Mouse (Mus musculus): ENCODE data around the gene Mzf1. TPM values are rescaled to one million over a fixed set of nuclear protein-coding genes. Genes with fewer than 3 reads are reported as not detected.

Gene Mzf1
- total RNA-seq, 2 experiments from 2014 or later, result 0.47 to 3.9 TPM

DNA sequence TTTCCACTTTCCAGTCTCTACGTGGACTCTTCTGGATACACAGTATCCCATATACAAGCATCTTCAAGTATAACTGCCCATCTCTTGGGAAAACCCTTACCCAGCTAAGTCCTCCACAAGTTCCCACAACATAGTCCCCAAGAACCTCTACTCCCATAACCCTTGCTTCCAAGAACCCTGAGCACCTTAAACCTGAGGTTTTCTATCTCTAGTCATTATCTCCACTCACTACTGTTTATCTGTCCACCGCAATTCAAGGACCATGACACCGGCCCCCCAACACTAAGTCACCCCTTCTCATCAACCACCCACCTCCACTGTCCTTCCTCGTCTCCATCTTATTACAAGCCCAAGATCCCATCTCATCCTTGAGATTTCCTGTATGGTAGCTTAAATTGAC is 17.8 kb downstream of the Mzf1 start:
- ATAC-seq (replicated peaks; ENCODE audit: low FRiP score, low TSS enrichment, poor library complexity, severe bottlenecking), result no peak

GRCm38 (mm10) chr7:13035211-13035855 is 19.2 kb downstream of the Mzf1 start:
- no peak for ATAC-seq (replicated peaks; ENCODE audit: low FRiP score, low TSS enrichment, poor library complexity, severe bottlenecking)

DNA sequence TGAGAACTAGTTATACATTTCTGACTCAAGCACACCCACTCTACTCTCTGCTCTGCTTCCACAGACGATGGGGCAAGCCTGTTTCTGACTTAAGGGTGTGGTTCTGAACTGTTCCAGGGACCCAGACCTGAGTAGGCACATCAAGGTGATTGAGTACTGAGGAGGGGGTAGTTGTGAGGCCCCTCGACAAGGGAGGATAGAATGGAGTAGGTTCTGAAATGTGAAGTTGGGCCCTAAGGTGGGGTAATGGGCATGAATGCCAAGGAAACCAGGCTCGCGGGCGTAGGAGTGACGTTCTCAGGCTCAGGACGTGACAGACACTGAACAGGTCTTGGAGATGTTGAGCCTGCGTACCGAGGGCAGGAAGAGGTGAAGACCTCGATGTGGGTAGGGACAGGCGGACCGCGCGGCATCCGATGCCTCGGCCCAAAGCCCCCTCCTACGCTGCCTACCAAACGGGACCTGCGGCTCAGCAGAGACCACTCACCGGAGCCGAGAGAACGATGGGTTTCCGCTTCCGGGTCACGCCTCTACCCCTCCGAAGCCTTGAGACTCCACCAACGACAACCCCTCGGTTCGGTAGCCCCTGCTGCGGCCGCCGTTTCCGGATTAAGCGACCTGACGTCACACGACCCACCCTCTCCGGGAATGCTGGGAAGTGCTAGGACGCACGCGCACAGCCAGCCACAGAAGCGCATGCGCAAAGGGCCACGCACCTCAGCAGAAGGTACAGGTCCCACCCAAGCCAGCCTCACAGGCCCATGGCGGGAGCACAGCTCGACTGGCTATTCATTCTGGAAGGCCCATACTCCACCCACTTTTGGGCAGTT is 20.2 kb downstream of the Mzf1 start, which contains the start of gene Chmp2a:
Gene Chmp2a, minus strand, starts transcription at position 660 of the 830 bp plus-strand sequence.
- ATAC-seq (replicated peaks; ENCODE audit: low FRiP score, low TSS enrichment, poor library complexity, severe bottlenecking), result peak; percentile 64

- ATAC-seq (replicated peaks; ENCODE audit: low FRiP score, low TSS enrichment, poor library complexity, severe bottlenecking), result 0 out of 2 replicates have a peak, but pooled peaks have one; percentile 0
Measured at GRCm38 (mm10) chr7:13033451-13034147, 21.0 kb downstream of the Mzf1 start.

DNA sequence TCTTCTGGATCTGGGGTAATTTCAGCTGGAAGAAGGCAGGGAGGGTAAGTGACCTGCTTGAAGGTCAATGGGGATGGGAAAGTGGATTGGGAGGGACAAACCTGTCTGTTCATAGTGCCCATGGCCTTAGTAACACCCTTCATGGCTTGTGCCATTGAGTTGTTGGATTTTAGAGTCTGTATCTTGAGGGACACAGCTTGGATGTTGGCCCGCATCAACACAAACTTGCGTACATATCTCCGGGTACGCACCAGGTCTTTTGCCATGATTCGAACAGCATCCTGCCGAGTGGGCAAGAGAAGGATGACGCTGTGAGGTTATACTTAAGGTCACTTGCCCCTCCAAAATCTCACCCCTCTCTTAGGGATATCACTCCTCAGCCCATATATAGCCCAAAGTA is 22.0 kb downstream of the Mzf1 start:
- ATAC-seq (replicated peaks; ENCODE audit: low FRiP score, low TSS enrichment, poor library complexity, severe bottlenecking), result no peak

DNA sequence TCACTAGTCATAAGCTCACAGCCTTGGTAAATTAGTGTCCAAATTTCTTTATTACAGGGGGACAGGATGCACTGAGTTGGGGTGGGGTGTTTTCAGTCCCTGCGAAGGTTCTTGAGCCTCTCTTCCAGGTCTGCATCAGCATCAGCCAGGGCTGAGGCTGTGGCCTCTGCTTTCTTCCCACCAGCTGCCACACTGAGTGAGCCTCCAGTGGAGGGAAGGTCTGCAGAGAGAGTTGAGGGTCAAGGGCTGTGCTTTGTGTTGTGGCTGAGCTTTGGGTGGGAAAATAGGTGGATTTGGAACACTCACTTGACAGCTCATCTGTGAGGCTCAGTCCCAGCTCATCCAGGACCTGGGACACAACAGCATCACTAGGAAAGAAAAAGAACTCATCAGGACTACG is 22.6 kb downstream of the Mzf1 start:
- ATAC-seq (replicated peaks; ENCODE audit: low FRiP score, low TSS enrichment, poor library complexity, severe bottlenecking), result no peak

DNA sequence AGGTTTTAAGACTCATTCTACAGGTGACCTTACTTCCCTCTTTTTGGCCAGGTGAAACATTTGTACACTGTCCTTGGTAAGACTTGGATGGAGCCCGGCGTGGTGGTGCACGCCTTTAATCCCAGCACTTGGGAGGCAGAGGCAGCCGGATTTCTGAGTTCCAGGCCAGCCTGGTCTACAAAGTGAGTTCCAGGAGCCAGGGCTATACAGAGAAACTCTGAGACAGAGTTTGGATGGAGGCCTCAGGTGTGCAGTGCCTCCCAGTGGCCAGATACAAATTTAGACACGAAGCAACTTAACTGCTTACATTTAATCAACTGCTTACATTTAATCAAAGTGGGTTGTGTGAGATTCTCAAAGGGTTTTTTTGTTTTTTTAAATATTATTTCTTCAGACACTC is 23.5 kb downstream of the Mzf1 start:
- ATAC-seq (replicated peaks; ENCODE audit: low FRiP score, low TSS enrichment, poor library complexity, severe bottlenecking), result no peak

DNA sequence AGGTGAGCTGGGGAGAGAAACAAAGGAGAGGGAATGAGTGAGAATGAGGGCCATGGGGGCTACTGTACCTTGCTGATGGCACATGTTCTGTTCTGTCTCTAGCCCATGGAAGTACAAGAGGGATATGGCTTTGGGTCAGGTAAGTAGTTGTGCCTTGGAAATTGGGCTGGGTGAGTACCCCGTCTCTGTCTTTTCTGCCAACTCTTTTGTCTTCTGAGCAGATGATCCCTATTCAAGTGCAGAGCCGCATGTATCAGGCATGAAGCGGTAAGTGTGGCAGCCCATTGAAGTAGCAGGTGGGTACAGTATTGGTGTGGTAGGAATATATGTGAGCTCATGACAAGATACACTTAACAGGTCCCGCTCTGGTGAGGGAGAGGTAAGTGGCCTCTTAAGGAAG is 25.6 kb downstream of the Mzf1 start:
- ATAC-seq (replicated peaks; ENCODE audit: low FRiP score, low TSS enrichment, poor library complexity, severe bottlenecking), result no peak

- no peak for ATAC-seq (replicated peaks; ENCODE audit: low FRiP score, low TSS enrichment, poor library complexity, severe bottlenecking)
Measured at GRCm38 (mm10) chr7:13025511-13026112, 29.0 kb downstream of the Mzf1 start.

- peak; percentile 12 for ATAC-seq (replicated peaks; ENCODE audit: low FRiP score, low TSS enrichment, poor library complexity, severe bottlenecking)
Measured at GRCm38 (mm10) chr7:13024805-13025204, 29.8 kb downstream of the Mzf1 start.

DNA sequence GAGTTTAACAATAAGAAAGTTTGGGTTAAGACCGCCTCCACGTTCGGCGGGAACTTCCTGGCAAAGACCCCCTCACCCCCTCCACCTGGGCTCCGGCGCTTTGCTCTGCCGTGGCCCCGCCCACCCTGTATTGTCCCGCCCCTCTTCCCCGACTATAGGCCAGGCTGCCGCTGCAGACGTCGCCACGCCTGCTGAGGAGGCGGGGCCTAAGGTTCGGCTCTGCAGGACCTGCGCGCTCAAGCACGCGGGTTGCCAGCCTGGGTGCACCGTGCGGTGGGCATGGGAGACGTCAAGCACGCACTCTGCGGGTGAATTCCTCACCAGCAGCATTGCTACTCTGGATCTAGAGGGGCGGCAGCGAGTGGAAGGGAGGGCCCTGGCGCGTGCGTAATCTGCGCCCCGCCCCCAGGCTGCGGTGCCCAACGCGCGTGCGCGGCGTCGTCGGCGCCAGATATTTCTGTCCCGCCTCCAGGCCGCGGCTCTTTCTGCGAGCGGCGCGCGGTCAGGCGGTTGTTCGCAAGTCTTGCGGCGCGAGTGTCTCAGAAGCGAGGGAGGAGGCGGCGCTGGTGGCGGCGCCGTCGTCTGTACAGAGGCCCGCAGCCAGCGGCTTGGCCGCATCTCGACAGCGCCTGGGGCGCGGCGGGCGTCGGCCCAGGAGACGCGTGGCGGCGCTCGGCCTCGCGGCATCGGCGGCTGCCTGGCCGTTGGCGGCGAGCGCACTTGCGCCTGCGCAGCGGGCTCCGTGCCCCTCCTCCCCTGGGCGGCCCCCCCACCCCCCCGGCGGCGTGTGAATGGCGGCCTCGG is 30.4 kb downstream of the Mzf1 start:
- ATAC-seq (replicated peaks; ENCODE audit: low FRiP score, low TSS enrichment, poor library complexity, severe bottlenecking), result peak; percentile 84

DNA sequence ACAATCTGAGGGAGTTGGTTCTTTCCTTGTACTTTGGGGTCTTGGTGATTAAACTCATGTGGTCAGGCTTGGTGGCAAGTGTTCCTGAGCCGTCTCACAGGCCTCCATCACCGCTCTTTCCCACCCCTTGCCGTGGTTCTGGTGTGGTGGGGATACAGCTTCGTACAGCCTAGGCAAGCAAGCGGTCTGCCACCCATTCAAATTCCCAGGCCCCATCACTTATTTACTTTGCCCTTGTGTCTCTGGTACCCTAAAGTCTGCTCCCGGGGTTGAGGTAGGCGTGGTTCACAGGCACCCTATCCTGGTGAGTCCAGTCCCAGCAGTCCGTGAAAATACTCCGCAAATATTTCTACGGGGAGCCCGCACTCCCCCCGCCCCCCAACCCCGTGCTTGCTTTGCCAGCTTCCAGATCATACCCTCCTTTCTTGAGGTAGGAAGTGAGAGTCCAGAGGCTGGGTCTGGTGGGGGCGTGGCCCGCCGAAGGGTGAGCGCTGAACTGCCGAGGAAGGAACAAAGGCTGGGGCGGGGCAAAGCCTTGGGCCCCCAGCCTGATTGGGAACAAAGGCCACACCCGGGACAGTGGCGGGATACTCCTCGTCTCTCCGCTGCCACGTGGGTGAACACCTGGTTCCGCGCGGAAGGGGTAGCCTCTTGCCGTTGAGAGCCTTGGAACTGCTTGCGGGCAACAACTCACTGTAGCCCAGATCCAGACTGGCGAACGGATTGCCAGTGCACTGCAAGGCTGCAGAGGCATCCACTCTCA is 31.6 kb downstream of the Mzf1 start:
- peak; percentile 58 for ATAC-seq (replicated peaks; ENCODE audit: low FRiP score, low TSS enrichment, poor library complexity, severe bottlenecking)

- no peak for ATAC-seq (replicated peaks; ENCODE audit: low FRiP score, low TSS enrichment, poor library complexity, severe bottlenecking)
Measured at GRCm38 (mm10) chr7:13015217-13015616, 39.3 kb downstream of the Mzf1 start.

DNA sequence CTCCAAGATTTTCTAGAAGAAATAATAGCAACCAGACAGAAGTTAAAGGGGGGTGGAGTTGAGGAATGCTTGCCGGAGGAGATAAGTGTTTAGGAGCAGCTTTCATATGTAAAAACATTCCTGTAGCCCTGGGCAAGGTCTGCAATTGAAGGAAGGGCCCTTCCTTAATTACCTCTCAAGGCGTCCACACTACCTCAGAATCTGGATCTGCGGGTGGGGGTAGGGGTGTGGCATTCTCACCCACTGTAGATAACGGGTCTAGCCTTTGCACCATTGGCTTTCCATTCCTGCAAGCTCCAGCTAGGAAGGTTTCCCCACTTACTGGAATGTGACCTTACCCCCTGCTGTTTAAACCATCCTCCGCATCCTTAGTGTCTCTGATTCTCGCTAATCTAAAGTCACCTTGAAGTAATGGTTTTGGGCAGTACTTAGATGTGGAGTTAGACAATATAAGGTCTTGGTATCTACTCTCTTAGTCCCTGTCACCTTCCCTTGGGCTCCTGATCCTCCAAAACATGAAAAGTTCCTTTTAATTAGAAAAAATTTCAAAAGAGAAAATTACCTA is 40.2 kb downstream of the Mzf1 start:
- no peak for ATAC-seq (replicated peaks; ENCODE audit: low FRiP score, low TSS enrichment, poor library complexity, severe bottlenecking)

DNA sequence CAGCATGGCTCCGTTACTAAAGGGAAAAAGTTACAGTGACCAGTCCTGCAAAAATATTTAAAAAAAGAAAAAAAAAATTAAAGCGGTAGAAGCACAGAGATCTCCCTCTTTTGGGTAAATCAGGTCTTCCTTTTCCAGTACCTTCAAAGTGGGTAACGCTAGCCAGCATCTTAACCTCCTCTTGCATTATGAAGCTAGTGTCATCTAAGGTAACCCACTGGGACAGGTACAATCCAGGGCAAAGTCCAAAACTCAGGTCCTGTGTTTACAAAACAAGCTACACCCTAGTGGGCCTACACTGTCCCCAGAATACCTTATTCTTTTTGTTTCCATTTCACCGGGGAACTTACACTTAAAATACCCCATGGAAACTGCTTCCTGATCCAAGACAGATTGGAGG is 40.9 kb downstream of the Mzf1 start:
- no peak for ATAC-seq (replicated peaks; ENCODE audit: low FRiP score, low TSS enrichment, poor library complexity, severe bottlenecking)

- ATAC-seq (replicated peaks; ENCODE audit: low FRiP score, low TSS enrichment, poor library complexity, severe bottlenecking), result no peak
Measured at GRCm38 (mm10) chr7:13010005-13010908, 44.3 kb downstream of the Mzf1 start, which contains the start of gene Zbtb45. Gene Zbtb45 (minus strand): TSS chr7:13010034.

Data from megakaryocyte-erythroid progenitor cell, adult 5-6 weeks (primary cell).